Mouse (Mus musculus): ENCODE results near the gene Synm. TPM values are rescaled to one million over a fixed set of nuclear protein-coding genes. Genes with fewer than 3 reads are reported as not detected.
A peak's percentile ranks its signal among the peaks of the same experiment; 100 is the strongest.

The Synm gene
- polyA plus RNA-seq, 1 experiment from 2014 or later: 2.4 TPM

DNA sequence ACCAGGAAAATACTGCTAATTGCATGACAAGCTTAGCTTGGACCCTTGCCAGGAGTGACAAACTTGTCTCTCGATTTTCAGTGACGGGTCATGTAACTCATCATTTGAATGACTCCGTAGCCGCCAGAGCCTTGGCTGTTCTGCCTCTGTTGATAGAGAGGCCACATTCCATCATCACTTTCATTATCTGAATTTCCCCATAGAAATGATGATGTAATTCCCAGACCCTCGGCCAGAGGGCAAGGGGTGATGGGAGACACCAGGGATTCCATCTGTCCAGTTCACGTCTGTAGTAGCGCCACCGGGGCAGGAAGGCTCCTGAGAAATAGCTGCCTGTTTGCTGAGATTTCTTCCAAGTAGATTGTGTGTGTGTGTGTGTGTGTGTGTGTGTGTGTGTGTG is 40.7 kb downstream of the Synm start:
- no peaks in the 10 kb centered on the region for H3K27me3 ChIP-seq (replicated peaks; ENCODE audit: control insufficient read depth, insufficient read depth, low read length)
- H3K27ac ChIP-seq (replicated peaks; ENCODE audit: low read depth, low read length): no peak overlapping the region
- DNase-seq (ENCODE audit: low spot score) (peak; percentile 43), ATAC-seq (ENCODE audit: low read depth) (no peak)
- H3K4me3 ChIP-seq (ENCODE audit: low read depth, low read length): no peak overlapping the region
- no peaks in the 10 kb centered on the region for H3K9me3 ChIP-seq (ENCODE audit: control insufficient read depth, low read length)
- peaks cover 25% of the 10 kb centered on the region; the same call in 1 of the 2 replicates for H3K36me3 ChIP-seq (ENCODE audit: control insufficient read depth, insufficient read depth, low read length)
- peaks cover 12% of the 10 kb centered on the region for H3K4me1 ChIP-seq (ENCODE audit: control insufficient read depth, insufficient read depth, low read length)
- H3K9ac ChIP-seq (ENCODE audit: low read depth, low read length): no peak overlapping the region
- WGBS: 58% methylated on average over 8 of the region's 8 CpGs
- H3K4me2 ChIP-seq (ENCODE audit: low read depth, low read length): no peak overlapping the region

GRCm38 (mm10) chr7:67717520-67717919 is 42.0 kb downstream of the Synm start:
- Histone ChIP-seq H3K9me3 (ENCODE audit: control insufficient read depth, low read length) (peaks cover 7% of the 10 kb centered on the region), H3K4me1 (ENCODE audit: control insufficient read depth, insufficient read depth, low read length) (peaks cover 13% of the 10 kb centered on the region), H3K36me3 (ENCODE audit: control insufficient read depth, insufficient read depth, low read length) (peaks cover 28% of the 10 kb centered on the region), H3K4me2 (ENCODE audit: low read depth, low read length) (no peak overlapping the region), H3K4me3 (ENCODE audit: low read depth, low read length) (no peak overlapping the region), H3K27me3 (replicated peaks; ENCODE audit: control insufficient read depth, insufficient read depth, low read length) (no peaks in the 10 kb centered on the region), H3K27ac (replicated peaks; ENCODE audit: low read depth, low read length) (no peak overlapping the region), H3K9ac (ENCODE audit: low read depth, low read length) (no peak overlapping the region)
- 86% methylated on average over 3 of the region's 3 CpGs for WGBS
- DNase-seq (ENCODE audit: low spot score) (no peak), ATAC-seq (ENCODE audit: low read depth) (no peak)

- H3K9ac ChIP-seq (ENCODE audit: low read depth, low read length): no peak overlapping the region
- H3K4me1 ChIP-seq (ENCODE audit: control insufficient read depth, insufficient read depth, low read length): peaks cover 13% of the 10 kb centered on the region
- H3K27me3 ChIP-seq (replicated peaks; ENCODE audit: control insufficient read depth, insufficient read depth, low read length): no peaks in the 10 kb centered on the region
- no peak overlapping the region for H3K27ac ChIP-seq (replicated peaks; ENCODE audit: low read depth, low read length)
- no peak for ATAC-seq (ENCODE audit: low read depth)
- peaks cover 32% of the 10 kb centered on the region for H3K36me3 ChIP-seq (ENCODE audit: control insufficient read depth, insufficient read depth, low read length)
- no peak overlapping the region for H3K4me3 ChIP-seq (ENCODE audit: low read depth, low read length)
- WGBS: 87% methylated on average over 8 of the region's 10 CpGs
- H3K9me3 ChIP-seq (ENCODE audit: control insufficient read depth, low read length): peaks cover 8% of the 10 kb centered on the region
- no peak for DNase-seq (ENCODE audit: low spot score)
- H3K4me2 ChIP-seq (ENCODE audit: low read depth, low read length): no peak overlapping the region
Measured at GRCm38 (mm10) chr7:67716925-67717324, 42.6 kb downstream of the Synm start.

GRCm38 (mm10) chr7:67716213-67716878 is 43.2 kb downstream of the Synm start:
- 0 out of 2 replicates have a peak, but pooled peaks have one; percentile 42 for ATAC-seq (ENCODE audit: low read depth)
- Histone ChIP-seq H3K4me3 (ENCODE audit: low read depth, low read length) (no peak overlapping the region), H3K4me2 (ENCODE audit: low read depth, low read length) (no peak overlapping the region), H3K27ac (replicated peaks; ENCODE audit: low read depth, low read length) (no peak overlapping the region), H3K4me1 (ENCODE audit: control insufficient read depth, insufficient read depth, low read length) (peaks cover 13% of the 10 kb centered on the region), H3K9ac (ENCODE audit: low read depth, low read length) (no peak overlapping the region), H3K36me3 (ENCODE audit: control insufficient read depth, insufficient read depth, low read length) (peaks cover 38% of the 10 kb centered on the region), H3K9me3 (ENCODE audit: control insufficient read depth, low read length) (peaks cover 8% of the 10 kb centered on the region), H3K27me3 (replicated peaks; ENCODE audit: control insufficient read depth, insufficient read depth, low read length) (no peaks in the 10 kb centered on the region)
- DNase-seq (ENCODE audit: low spot score): peak; percentile 40
- 79% methylated on average over 10 of the region's 11 CpGs for WGBS

- DNase-seq (ENCODE audit: low spot score) (peak; percentile 30), ATAC-seq (ENCODE audit: low read depth) (no peak)
- no peak overlapping the region for H3K4me3 ChIP-seq (ENCODE audit: low read depth, low read length)
- peak overlapping the region; percentile 21; the same call in 1 of the 2 replicates for H3K27ac ChIP-seq (replicated peaks; ENCODE audit: low read depth, low read length)
- H3K36me3 ChIP-seq (ENCODE audit: control insufficient read depth, insufficient read depth, low read length): peaks cover 49% of the 10 kb centered on the region
- H3K4me2 ChIP-seq (ENCODE audit: low read depth, low read length): no peak overlapping the region
- no peaks in the 10 kb centered on the region for H3K27me3 ChIP-seq (replicated peaks; ENCODE audit: control insufficient read depth, insufficient read depth, low read length)
- no peak overlapping the region for H3K9ac ChIP-seq (ENCODE audit: low read depth, low read length)
- peaks cover 8% of the 10 kb centered on the region for H3K9me3 ChIP-seq (ENCODE audit: control insufficient read depth, low read length)
- 56% methylated on average over 7 of the region's 7 CpGs for WGBS
- peaks cover 13% of the 10 kb centered on the region for H3K4me1 ChIP-seq (ENCODE audit: control insufficient read depth, insufficient read depth, low read length)
Measured at GRCm38 (mm10) chr7:67715176-67715575, 44.4 kb downstream of the Synm start.

- H3K9me3 ChIP-seq (ENCODE audit: control insufficient read depth, low read length): peaks cover 8% of the 10 kb centered on the region
- no peak overlapping the region for H3K4me3 ChIP-seq (ENCODE audit: low read depth, low read length)
- H3K36me3 ChIP-seq (ENCODE audit: control insufficient read depth, insufficient read depth, low read length): peaks cover 55% of the 10 kb centered on the region
- H3K27me3 ChIP-seq (replicated peaks; ENCODE audit: control insufficient read depth, insufficient read depth, low read length): no peaks in the 10 kb centered on the region
- peak overlapping the region; percentile 28; the same call in 1 of the 2 replicates for H3K27ac ChIP-seq (replicated peaks; ENCODE audit: low read depth, low read length)
- 43% methylated on average over 19 of the region's 19 CpGs for WGBS
- H3K9ac ChIP-seq (ENCODE audit: low read depth, low read length): 0 out of 2 replicates have a peak overlapping the region, but pooled peaks have one; percentile 30
- peak; percentile 89 for DNase-seq (ENCODE audit: low spot score)
- peak; percentile 62; the same call in 1 of the 2 replicates for ATAC-seq (ENCODE audit: low read depth)
- H3K4me2 ChIP-seq (ENCODE audit: low read depth, low read length): no peak overlapping the region
- H3K4me1 ChIP-seq (ENCODE audit: control insufficient read depth, insufficient read depth, low read length): peaks cover 13% of the 10 kb centered on the region
Measured at GRCm38 (mm10) chr7:67713820-67714510, 45.6 kb downstream of the Synm start.

DNA sequence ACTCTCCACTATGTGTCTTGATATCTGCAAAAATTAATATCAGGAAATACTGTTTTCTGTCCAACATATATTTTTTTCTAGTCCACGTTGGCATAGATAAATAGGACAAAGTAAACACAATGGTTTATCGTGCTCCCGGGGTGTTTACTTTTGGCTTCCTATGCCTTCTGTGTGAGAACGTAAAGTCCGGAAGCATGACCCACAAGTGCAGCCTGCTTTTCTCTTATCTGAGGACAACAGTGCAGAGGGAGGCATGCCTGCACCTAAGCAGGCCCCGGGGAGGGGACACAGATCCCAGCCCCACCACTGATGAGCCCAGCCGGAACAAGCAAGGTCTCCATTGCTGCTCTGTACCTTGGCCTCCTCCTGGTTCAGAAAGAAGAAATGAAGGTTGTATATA is 49.3 kb downstream of the Synm start:
- Histone ChIP-seq H3K36me3 (ENCODE audit: control insufficient read depth, insufficient read depth, low read length) (peaks cover 56% of the 10 kb centered on the region), H3K4me3 (ENCODE audit: low read depth, low read length) (no peak overlapping the region), H3K4me1 (ENCODE audit: control insufficient read depth, insufficient read depth, low read length) (peaks cover 13% of the 10 kb centered on the region), H3K4me2 (ENCODE audit: low read depth, low read length) (no peak overlapping the region), H3K27me3 (replicated peaks; ENCODE audit: control insufficient read depth, insufficient read depth, low read length) (no peaks in the 10 kb centered on the region), H3K27ac (replicated peaks; ENCODE audit: low read depth, low read length) (no peak overlapping the region), H3K9me3 (ENCODE audit: control insufficient read depth, low read length) (peaks cover 8% of the 10 kb centered on the region), H3K9ac (ENCODE audit: low read depth, low read length) (no peak overlapping the region)
- DNase-seq (ENCODE audit: low spot score) (no peak), ATAC-seq (ENCODE audit: low read depth) (no peak)
- 88% methylated on average over 7 of the region's 7 CpGs for whole genome bisulfite sequencing

DNA sequence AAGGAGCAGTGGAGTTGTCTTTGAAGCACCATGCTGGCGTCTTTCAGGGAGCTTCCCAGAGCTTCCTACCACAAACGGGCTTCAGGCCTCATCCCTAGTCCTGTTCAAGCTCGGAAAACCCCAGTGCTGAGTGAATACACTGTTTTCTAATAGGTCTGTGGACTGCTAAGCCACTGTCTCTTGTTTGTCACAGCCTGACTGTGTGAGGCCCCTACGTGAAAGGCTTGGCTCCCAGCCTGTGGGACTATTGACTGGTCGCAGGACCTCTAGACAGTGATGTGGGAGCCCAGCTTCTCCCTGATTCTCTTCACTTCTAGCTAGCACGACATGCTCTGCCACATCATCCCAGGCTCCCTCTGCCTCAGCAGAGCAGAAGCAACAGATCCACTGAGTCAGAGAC is 51.4 kb downstream of the Synm start:
- no peak overlapping the region for H3K9ac ChIP-seq (ENCODE audit: low read depth, low read length)
- H3K36me3 ChIP-seq (ENCODE audit: control insufficient read depth, insufficient read depth, low read length): peaks cover 56% of the 10 kb centered on the region
- no peak for DNase-seq (ENCODE audit: low spot score)
- H3K9me3 ChIP-seq (ENCODE audit: control insufficient read depth, low read length): peaks cover 7% of the 10 kb centered on the region
- no peaks in the 10 kb centered on the region for H3K4me1 ChIP-seq (ENCODE audit: control insufficient read depth, insufficient read depth, low read length)
- H3K27ac ChIP-seq (replicated peaks; ENCODE audit: low read depth, low read length): no peak overlapping the region
- ATAC-seq (ENCODE audit: low read depth): no peak
- H3K27me3 ChIP-seq (replicated peaks; ENCODE audit: control insufficient read depth, insufficient read depth, low read length): no peaks in the 10 kb centered on the region
- no peak overlapping the region for H3K4me3 ChIP-seq (ENCODE audit: low read depth, low read length)
- 77% methylated on average over 6 of the region's 6 CpGs for WGBS
- no peak overlapping the region for H3K4me2 ChIP-seq (ENCODE audit: low read depth, low read length)

All from embryonic facial prominence, embryonic 14.5 days (tissue).